Mouse (Mus musculus) adrenal gland, postnatal 10 days (tissue): ENCODE measurements around the gene Rag2. TPM values are rescaled to one million over a fixed set of nuclear protein-coding genes. Genes with fewer than 3 reads are reported as not detected.

ENCODE experiments used
- DNase-seq: peaks from one replicate; pipeline ENCODE4 v3.0.0; 2021; ENCODE audit warnings: mixed read lengths
- long read RNA-seq, 2 experiments: library from polyadenylated mRNA; stranded (forward); transcript quantifications; one replicate each; pipeline ENCODE4 v2.0.0; 2021
- total RNA-seq, 2 experiments: library from RNA; stranded (reverse); gene quantifications; 2 replicates each; pipeline ENCODE4 v1.2.3; 2021

Rag2 gene
- under 1 TPM in 1 of 2 experiments, not detected in 1; 0.09 TPM for total RNA-seq
- long read RNA-seq, experiment 1: 0 reads
- long read RNA-seq, experiment 2: 0 reads

DNA sequence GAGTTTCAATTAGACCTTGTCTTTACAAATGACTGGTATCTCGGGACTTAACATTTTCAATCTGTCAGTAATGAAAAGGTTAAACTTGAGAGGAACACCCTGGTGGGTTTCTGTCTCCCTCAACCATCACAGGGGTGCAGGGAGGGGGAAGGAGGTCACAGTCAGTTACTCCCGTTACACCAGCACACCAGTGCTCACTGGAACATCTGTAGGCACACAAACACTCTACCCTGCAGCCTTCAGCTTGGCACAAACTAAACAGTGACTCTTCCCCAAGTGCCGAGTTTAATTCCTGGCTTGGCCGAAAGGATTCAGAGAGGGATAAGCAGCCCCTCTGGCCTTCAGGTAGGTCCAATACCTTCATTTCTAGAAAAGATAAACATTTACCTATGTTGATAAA lies at the start of gene Rag2:
TSS of gene Rag2 (plus strand) at position 193 of the 400 bp plus-strand sequence.
- DNase-seq: no peak

DNA sequence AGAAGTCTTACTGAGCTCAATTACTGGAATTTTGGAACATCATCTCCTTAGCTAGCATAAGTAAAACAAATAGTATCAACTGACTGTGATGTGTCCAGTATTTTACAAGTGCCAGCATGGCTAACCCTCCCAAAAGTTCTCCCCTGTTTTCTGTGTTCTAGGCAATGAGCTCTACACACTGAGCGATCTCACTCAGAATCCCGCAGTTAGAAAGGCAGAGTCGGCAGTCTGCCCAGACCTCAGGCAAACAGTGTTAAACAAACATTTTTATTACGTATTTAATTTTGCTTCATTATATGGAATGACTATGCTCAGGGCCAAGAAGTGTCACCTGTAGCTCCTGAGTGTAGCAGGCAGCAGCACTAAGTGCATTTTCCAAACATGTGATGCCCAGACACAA lies 47.3 kb upstream of the Rag2 start:
- no peak for DNase-seq

DNA sequence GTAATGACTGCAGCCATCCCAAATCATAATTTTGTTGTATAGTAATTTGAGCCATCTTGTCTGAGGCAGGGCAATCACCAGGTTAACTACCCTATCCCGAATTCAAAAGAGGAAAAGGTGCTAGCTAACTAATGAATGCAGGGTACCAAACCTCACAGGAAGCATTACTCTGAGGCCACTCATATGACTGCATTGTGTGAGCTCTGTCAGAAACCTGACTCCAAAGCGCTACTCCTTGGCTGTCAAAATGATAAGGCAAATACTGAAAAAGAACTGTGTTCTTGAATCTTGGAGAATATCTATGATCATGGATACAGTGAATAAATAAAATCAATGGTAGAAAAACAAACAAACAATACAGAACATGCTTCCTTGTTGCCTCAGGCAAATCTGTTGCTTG lies 44.5 kb upstream of the Rag2 start:
- DNase-seq: no peak

DNA sequence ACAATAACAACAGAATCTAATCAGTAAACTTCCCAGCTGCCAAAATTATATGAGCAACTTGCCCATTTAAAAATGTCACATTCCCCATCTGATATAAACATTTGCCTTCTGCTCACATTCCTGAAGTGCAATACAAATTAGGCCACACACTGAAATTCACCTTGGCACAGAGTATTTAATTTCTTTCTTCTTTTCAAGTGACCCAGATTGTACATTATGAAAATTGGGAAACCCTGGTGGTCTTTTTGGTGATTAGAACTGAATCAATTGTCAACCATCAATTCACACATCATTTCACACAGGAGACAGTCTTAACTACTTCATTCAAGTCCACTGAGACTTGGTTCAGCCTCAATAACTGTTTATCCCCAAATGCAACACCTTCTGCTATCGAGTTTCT lies 44.1 kb upstream of the Rag2 start:
- no peak for DNase-seq

DNA sequence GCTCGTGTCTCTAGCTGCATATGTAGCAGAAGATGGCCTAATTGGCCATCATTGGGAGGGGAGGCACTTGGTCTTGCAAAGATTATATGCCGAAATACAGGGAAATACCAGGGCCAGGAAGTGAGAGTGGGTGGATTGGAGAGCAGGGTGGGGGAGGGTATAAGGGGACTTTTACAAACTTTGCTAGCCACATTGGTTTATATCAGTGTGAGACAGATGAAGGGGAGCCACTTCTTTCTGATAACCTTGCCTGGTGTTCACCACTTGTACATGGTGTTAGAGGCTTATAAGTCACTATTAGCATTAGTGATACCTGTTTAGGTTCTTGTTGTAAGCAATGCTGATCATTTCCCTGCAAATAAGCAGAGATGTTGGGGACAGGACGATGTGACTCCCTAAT lies 43.5 kb upstream of the Rag2 start:
- no peak for DNase-seq

DNA sequence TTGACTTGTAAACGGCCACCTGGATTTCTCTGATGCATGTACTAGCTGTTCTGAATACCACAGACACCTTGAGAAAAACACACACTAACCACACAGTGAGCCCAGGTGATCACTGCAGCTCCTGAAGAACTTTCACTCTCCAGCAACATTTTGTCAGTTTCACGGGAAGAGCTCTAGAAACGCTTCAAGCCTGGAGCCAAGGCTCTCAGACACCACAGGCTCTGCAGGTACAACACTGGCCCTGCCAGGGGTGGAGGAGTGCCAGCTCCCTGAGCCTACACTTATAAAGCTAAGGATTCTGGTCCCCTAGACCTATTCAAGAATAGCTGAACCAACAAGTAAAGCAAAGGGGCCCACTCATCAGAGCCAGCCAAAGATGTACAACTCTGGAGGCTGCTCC lies 43.1 kb upstream of the Rag2 start:
- DNase-seq: no peak

DNA sequence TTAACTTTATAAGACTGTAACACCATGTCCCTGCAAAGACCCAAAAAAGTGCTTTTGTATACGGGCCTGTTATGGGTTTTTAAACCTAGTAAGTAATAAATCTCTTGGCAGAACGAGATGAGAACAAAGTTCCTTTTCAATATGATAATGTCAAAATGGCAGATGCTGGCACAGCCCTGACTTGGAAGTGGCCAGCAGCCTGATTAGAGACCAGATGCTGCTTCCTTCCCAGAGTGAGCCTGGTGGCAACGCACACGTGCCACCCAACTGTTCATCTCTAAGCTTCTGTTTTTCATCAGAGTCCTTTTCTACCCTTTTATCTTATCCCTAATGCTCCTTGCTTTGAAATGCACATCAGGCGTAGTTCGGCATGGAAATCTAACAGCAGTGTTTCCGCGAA lies 33.2 kb upstream of the Rag2 start:
- DNase-seq: no peak

DNA sequence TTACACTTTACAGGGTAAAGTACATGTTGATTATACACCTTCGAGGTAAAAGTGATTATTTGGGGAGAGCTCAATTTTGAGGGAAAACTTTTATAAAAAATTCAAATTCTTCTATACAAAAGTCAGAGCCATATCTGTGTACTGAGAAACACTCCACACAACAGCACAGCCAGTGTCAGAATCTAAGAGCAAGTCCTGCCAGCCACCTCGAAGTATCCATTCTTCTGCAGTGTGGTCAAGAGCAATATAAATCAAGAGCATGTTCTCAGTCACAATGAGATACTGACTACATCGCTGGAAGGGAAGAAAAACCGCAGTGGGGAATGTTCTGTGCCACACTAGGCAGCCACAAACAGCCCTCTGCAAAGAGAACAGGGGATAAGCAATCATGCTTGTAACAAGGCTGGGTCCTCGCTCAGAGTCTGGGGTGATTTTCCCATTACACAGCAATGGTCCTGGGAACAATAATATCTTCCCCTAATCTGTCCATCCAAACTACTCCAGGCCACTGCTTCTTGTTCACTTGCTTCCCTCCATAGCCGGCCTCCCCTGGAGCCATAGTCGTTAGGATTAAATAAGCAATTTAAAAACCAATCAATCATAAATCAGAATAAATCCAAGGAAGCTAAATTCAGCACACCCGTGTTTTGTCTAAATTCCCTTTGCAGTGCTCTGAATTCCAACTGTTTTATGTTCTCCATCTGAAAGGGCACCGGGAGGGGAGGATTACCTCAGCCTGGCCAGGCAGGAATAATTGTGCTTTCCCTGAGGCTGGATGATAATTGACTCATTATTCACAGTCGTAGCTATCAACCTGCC lies 32.3 kb upstream of the Rag2 start:
- DNase-seq: no peak

DNA sequence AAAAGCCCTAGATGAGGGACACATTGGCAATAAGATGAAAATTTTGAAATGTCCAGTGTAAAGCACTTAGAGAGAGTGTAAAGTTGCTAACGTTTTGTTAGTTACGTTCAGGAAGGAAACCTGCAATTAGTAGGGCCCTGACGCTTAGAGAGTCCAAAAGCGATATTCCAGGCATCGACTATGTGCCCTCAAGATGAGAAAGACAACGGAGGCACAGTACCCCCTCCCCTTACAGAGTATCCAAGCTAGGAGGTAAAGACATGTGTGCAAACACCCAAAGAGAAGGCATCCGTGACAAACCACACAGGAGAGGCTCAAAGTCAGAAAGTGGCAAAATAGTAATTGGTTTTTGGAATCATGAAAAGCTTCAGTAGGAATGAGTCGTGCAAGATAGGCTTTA lies 31.6 kb upstream of the Rag2 start:
- DNase-seq: no peak

DNA sequence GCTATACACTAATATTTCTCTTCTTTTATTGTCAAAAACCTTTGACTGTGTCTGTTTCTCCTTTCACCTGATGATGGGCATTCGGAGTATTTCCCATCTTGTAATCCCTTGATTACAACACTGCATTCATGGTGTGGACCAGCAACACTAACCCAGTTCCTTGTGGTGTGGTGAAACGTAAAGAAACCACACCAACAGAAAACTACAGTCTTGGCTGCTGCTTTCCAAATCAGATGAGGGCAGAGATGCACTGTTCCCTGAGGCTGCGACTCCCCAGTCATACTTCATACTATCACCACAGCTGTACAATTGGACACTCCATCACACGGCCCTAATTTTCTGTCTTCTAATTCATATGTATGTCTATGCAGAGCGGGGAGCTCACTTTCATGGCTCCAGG lies 29.8 kb upstream of the Rag2 start:
- DNase-seq: no peak

DNA sequence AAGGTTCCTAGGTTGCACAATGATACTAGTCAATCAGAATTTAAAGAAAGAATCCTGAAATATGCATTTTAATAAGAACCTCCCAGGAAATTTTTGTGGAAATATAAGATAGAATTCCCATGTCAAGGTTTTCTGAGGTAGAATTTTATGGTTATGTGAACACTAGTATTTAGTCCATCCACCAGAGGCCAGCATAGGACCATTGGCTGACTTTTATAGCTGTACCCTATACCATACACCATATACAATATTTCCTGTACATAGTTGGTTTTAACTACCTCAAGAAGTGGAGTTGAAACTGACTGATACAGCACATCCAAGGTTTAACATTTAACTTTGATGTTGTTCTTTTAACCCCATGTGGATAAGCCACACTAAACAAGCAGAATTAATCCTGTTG lies 27.3 kb upstream of the Rag2 start:
- no peak for DNase-seq

DNA sequence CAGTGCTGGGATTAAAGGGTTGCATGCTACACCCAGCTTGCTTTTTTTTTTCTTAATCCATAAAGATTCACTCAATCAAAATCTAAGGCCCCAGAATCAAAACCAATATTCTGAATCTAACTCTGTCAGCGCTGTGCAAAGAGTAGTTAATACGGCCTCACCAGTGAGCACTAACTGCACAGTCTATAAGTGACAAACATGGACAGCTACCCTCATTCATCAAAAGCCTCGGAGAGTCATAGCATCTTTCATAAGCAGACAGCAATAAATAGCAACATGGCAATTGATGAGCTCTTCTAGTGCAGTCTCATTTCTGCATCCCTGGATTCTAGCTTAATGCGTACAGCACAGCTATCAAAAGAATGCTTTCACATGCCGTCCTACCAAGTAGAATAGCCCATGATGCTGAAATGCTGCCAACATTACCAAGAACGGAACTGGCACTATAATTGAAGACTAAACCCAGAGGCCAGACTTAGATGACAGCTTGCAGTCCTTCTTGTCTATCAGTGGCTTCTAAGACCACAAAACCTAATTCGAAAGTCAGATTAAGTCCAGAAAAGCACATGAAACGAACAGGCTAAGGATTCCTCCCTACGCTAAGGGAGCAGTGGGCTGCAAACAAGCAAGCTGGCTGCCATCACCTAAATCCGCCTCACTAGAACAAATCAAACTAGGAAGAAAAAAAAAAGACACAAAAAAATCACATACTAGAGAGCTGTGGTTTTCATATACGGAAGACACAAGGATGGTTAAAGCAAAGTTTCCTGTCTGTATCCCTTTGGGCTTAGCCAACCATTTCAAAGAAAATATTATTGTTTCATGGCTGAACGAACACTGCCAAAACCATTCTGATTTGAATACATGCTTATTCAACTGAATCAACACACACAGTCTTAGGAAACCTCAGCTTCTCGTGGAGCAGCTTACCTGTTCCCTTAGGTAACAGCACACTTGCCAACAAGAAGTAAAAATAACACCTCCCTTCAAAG lies 26.0 kb upstream of the Rag2 start:
- no peak for DNase-seq

DNA sequence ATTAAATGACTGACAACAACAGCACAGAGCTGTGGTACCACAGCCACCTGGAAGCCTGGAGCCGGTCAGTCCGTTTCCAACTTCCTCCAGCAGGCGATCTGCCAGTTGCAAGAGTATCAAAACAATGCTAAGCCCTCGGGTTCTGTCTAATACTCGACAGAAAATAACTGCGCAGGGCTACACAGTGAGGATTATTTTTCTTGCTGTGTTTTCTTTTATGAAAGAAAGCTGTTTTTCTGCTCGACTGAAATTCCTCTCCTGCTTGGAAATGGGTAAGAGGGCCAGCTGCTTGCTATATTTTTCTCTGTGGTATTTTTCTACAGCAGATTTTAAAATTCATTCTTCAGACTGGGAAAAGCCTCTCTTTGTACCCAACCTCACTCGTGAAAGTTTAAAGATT lies 23.8 kb upstream of the Rag2 start:
- DNase-seq: peak; percentile 41

DNA sequence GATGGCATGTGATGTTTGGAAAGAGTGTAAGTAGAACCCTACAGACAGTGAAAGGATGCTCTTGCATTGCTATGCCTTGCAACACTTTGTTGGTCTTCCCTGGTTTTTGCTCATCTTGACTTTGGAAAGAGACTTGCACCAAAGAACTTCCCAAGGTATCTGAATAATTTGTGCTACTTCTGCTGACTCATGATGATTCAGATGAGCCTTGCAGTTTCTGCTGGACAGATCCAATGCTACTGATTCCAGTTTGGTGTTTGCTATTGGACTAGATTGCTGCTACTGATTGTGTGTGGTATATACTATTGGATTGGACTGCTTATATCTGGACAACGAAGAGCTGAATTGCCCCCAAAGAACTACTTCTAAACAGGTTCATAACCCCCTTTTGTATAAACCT lies 21.4 kb upstream of the Rag2 start:
- DNase-seq: no peak

DNA sequence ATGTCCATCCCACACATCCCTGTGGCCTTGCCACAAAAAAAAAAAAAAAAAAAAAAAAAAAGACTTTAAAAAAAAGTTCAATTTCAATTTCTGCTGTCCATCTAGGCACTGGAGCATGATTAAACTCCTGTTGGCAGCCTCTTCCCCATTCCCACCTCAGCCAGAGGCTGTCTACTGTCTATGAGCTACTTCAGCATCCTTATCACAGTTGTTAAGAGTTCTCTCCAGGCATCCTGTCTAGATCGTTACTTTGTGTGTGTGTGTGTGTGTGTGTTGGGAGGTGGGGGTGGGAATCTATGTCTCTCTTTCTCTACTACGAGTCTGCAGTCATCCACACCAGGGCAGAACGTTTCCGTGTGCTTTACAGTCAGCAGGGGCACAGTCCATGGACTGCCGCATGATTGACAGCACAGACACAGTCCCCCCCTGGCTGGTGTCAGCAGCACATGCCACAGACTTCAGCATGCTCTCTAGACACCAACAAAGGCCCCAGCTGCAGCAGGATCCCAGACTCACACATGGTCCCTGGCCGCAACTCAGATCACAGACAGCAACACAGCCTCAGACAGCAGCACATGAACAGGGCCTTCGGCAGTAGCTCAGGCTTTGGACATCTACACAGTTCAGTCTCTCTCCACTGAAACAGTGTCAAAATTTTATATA lies 16.2 kb upstream of the Rag2 start:
- DNase-seq: no peak

DNA sequence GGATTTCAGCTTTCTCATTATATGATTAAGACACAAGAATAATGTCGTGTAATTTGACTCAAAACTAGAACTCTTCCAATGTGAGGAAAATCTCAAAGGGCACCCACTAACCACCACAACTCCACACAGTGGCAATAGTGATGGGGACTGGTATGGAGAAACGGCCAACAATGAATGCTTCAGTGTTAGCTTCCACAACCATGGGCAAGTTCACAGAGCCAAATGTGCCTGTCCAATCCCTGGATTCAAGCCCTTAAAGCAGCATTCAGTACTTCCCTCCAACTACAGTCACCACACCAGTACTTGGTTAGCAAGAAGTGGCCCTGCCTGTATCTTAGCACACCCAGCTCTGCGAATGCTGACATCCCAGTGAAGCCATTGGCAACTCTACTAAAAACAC lies 13.7 kb upstream of the Rag2 start:
- DNase-seq: no peak

DNA sequence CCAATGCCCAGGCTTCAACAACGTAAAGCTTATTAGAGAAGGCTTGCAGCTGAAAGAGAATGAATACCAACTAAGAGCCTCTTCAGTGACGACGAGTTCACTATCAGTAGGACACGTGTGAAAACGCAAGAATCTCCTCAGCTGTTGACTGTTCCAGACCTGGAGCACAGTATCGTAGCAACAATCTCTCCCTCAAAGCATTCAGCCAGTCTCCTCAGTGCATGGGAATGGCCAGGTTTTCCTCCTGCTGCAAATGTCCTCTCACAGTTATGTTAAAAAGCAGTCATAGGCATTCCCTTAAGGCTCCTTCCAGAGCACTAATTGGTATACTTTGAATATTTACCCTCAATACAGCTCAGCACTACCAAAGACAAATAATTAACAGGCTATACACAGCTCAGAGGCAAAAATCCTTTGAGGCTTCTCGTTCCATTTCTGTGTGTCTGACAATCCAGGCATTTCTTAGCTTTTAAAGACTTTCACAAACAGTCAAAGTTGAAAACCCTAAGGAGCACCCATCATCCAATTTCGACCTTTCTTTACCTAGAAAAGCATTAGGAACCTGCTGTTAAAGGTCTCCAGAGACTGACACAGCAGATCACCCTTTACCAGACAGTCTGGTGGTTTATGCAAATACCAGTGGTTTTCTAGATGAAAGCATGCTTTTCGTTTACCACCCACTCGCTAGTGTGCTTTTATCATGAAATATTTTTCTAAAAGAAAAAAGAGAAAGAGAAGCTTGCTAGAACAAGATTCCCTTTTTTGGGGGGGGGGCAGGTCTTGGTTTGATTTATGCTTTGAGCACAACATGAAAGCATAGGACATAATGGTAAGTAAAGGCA lies 8.8 kb upstream of the Rag2 start:
- no peak for DNase-seq

DNA sequence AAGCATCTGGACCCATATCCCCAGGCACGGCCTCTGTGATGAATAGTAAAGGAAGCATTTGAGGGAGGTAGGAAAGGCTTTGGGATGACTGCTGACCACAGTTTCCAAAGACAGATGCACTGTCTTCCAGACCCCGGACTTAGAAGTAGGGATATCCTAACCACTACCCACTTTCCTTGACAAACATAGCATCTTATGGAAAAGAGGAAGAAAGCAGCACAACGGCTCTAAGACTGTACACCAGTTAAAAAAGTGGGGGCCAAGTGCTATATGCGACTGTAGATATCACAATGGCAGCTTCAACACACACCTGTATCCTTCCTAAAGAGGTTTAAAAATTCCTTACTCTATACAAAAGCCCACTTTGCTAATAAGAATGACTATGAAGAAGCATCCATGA lies 6.1 kb upstream of the Rag2 start:
- no peak for DNase-seq

DNA sequence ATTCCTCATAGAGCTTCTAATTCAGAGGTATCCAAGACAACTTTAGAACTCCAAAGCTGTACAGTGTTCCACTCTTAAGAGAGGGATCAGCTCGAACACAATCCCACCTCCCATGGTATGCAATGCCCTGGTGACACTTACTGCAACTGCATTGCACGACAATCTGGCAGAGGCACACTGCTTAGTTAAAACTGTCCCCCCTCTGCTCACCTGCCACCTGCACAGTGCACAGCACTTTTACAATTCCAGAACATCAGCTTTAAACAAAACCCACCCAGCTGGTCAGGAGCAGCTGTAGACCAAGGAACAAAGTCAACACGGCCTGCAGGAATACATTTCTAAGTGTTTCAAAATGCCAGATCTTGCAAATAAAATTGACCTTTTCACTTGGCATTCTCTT lies 3.6 kb upstream of the Rag2 start:
- DNase-seq: no peak

DNA sequence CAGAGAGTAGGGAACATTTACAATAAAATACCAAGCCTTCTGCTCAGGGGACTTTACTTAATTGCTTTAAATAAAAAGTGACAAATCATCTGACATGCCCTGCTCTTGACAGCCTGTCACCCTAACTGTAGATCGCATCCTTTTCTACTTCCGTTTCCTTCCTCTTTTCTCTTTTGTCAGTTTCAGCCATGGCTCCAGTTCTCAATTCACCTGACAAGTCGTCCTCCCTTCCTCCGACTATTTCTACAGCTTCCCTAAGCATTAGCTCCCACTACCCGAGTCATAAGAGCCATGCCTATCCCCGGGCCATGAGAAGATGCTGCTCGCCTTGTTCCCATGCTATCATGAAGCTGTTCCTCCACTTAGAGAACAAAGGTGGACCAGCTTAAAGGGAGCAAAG lies 2.9 kb upstream of the Rag2 start:
- no peak for DNase-seq

DNA sequence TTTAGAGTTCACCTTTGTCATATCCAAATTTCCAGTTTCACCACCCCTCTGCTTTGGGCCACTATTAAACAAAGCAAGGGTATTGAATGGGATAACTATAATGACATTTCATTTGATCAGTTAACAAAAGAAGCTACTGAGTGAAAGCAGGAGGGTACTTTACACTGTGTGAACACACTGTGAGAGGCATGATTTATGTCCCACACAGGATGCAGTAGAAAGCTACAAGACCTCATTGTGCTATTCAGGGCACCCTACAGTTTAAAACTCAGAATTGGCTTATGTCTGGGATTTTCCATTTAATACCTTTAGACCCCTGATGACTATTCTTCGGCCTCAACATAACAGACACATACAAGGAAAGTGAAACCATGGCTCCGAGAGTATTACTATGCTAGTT lies 1.5 kb upstream of the Rag2 start:
- DNase-seq: no peak

DNA sequence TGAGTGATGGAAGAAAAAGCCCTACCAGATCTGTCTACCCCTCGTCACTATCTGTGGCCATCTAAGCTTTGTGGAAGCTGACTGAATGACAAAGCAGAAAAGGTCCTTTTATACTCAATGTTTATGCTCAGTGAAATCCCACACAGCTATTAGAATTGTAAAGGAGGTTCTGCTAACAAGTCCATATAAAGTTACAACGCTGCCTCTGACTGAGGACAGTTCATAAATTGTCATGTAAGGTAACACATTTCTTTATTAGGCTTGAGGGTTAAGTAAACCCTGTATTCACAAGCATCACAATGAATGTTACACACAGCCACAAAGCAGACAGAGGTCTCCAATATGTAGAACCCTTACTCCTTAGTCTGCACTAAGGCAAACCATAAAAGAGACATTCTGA lies 507 bp upstream of the Rag2 start:
- no peak for DNase-seq
